Mouse (Mus musculus) lung, adult 2 months (tissue): ENCODE results near the gene Gm27027.

Experiments used
- CTCF ChIP-seq: fragments of 200-500 bp; IDR thresholded peaks from 2 replicates; pipeline ENCODE4 v1.5.1; 2011; ENCODE audit warnings: mild to moderate bottlenecking, low read length, control low read depth; ENCODE audit not compliant: insufficient read depth
- POLR2A ChIP-seq: fragments of 200-500 bp; IDR thresholded peaks from 2 replicates; pipeline ENCODE4 v1.6.1; 2011; ENCODE audit warnings: low read depth, mild to moderate bottlenecking, control low read depth, low read length, borderline replicate concordance; ENCODE audit errors: extremely low read depth

- no peak for TF ChIP-seq CTCF
- no peak for TF ChIP-seq POLR2A
Observed at GRCm38 (mm10) chr2:93946976-93947375, 49.2 kb downstream of the Gm27027 start.
